Mouse (Mus musculus): Measurements from ENCODE around the gene Nsg2.
A peak's percentile ranks its signal among the peaks of the same experiment; 100 is the strongest.
"Not testable (repeated sequence)": the region's sequence is repeated elsewhere in the genome, so short reads cannot be mapped to it uniquely, and the experiment has no call there.

Gene Nsg2

DNA sequence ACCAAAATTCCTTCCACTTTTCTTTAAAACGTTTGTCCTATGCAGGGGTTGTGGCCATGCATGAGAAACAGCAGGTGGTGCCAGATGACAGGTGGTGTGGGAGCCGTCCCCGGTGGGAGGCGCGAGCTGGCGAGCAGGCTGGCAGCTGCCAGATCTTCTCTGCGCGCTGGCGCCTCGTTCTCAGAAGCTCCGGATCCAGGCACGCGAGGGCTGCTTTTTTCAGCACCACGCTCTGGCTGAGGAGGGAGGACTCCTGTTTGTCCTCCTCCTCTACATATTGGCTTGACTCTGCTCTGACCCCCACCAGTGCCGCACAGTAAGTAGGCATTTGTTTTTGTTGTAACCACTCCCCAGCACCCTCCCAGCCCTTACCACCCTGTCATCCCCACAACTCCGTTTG lies at the start of gene Nsg2:
TSS of gene Nsg2 (plus strand) at position 183 of the 400 bp plus-strand sequence.
- DNase-seq (ENCODE audit: low spot score): peak; percentile 89

DNA sequence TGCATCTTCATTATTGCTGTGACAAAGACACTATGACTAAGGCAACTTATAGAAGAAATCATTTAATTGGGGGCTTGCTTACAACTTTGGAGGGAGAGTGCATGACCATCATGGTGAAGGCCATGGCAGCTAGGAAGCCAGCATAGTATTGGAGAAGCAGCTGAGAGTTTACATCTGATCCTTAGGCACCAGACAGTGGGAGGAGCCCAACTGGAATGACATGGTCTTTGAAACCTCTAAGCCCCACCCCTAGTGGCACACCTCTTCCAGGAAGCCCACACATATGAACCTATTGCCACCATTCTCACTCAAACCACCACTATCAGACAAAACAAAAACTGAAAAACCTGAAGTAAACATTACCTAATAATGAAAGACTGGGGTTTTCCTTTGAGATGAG lies 40.2 kb upstream of the Nsg2 start:
- DNase-seq (ENCODE audit: low spot score): no peak

DNA sequence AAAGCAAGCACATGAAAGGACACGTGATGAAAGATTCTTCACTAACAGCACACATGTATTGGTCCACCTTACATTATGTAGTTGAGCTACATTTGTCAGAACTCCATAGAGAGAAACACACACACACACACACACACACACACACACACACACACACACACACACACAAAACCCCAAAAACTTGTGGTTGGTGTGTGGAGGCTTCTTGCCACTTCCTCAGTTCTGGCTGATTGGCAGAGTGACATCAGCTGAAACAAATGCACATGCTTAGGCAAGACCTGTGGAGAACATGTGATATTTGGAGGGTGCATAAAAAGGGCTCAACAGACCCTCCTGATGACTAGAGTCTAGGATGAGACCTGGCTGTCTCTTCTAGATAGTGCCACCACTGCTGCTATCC lies 36.3 kb upstream of the Nsg2 start:
- DNase-seq (ENCODE audit: low spot score): no peak

DNA sequence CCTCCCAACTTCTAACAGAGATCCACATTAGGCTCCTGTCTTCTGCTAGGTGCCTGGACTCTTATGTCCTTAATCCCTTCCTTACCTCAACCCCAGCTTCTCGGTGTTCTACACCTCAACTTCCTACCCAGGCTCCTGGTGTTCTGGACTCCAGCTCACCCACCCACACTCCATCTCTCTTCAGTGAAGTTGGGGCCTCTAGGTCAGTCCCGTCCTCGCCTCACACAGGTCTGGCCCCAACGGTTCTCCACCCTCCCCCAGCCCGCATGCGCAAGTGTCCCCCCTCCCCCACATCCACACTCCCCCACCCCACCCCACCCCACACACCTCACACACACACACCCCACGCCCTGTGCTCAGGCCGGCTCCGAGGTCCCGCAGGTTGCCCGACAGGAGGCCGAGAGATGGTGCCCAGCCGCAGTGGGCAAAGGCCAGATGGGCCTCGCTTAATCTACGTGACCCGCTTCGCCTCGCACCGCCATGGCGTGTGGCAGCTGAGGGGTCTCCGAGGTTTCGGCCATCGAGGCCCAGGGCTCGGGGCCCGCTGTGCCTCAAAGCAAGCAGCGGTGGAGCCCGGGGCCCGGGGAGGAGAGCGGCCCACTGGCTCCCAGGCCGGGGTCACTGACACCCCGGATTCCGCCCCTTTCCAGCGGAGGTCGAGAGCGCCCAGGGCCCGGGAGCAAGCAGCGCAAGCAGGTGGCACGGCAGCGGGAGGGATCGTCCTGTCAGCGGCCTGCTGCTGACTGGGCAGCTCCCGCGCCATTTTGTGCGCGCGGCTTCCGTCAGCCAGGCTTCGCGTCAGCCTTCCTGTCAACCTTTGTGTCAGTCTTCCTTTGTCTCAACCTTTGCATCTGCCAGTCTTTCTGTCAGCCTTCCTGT lies 34.8 kb upstream of the Nsg2 start, which contains the start of gene 4930524B15Rik:
TSS of gene 4930524B15Rik (plus strand) at position 337 of the 879 bp plus-strand sequence.
- DNase-seq (ENCODE audit: low spot score): no peak

DNA sequence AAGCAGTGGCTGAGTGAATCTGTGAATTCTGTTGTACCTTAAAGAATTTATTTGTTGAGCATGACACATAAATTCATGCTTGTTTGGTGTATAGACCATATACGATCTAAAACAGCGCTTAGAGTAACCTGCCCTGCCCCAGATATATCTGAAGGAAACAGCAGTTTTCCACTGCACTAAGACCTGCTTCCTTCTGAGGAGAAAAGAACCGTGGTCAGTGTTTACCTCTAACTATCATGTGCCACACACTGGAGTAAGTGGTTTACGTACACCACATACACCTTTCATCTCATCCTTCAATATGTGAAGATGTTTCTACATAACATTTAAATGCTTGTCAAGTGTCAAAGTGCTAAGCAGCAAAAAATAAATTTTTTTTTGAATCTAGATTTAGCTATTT lies 26.1 kb upstream of the Nsg2 start:
- DNase-seq (ENCODE audit: low spot score): no peak

DNA sequence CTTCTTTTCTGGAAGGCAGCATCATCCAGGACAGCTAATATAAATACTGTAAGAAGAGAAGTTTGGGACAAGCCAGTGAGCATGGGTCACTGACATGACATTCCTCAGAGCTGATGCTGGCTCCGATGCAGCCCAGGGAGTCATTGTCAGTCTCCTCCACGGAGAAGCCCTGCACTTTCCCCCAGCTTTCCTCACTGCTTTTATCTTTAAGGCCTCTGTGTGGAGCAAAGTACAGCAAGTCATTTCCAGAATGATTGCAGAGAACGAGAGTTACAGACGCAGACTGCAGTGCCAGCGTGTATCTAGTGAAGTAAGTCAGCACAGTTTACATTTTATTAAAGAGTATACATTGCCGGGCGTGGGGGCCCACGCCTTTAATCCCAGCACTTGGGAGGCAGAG lies 25.4 kb upstream of the Nsg2 start:
- DNase-seq (ENCODE audit: low spot score): no peak

DNA sequence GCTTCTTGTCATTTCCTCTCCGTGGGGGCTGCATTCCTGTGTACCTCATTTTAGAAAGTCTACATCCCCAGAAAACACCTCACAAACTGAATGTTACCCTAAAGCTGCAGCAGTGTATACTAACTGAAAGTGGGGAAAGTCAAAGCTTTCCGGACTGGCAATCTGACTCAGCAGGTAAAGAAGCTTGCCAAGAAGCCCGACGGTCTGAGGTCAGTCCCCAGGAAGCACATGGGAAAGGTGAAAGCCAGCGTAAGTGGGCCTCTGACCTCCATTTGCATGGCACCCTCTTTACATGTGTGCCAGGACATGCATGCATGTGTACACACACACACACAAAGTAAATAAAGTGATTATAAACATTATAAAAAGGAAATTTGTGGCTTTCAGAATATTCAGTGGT lies 24.6 kb upstream of the Nsg2 start:
- no peak for DNase-seq (ENCODE audit: low spot score)

DNA sequence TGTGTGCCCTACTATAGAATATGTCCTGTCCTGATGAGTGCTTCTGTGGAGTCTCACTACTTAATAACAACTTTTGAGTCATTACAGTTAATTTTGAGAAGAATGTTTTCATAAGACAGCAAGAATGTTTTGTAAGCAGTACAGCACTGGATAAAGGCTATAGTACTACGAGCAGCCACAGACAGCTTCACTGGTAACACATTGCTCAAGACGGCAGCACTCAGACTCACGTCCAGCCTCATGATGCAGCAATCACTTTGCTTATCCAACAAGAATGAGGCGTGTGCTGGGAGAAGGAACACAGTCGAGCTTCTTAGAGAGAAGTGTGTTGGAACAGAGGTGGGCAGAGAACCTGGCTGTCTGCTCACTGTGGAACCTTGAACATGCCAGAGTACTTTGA lies 24.1 kb upstream of the Nsg2 start:
- DNase-seq (ENCODE audit: low spot score): no peak

DNA sequence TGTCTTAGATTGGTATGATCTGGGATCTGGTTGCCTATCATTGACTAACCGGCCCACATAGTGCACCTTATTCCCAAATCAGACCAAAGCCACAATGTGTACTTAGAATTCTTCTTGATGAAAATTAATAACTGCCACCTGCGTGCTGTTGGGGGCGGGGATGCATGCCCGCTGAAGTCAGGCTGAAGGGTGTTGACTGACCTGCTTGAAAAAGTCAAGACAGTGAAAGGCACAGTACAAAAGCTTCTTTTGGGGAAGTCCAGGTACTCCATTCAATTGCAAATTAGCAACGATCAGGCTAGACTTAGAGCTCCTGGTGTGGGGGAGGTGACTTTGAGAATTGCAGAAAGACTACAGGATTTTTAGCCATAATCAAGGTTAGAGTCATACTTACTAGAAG lies 20.2 kb upstream of the Nsg2 start:
- DNase-seq (ENCODE audit: low spot score): not testable (repeated sequence)

DNA sequence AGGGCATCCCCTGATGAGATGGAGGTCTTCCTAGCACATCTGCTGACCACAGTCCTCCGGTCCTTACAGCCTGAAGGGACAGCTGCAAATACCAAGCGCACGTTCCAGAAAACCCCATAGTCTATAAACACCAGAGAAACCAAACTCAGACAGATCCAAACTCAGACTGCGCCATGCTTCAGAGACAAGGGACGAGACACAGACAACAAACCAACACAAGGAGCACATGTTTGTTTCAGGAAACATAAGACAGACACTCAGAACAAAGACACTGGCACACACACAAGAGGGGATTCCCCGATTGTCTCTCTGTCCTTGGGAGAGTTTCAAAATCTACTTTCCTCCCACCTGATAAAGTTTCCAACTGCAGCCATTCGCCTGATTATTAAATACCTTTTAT lies 18.4 kb upstream of the Nsg2 start:
- DNase-seq (ENCODE audit: low spot score): no peak

DNA sequence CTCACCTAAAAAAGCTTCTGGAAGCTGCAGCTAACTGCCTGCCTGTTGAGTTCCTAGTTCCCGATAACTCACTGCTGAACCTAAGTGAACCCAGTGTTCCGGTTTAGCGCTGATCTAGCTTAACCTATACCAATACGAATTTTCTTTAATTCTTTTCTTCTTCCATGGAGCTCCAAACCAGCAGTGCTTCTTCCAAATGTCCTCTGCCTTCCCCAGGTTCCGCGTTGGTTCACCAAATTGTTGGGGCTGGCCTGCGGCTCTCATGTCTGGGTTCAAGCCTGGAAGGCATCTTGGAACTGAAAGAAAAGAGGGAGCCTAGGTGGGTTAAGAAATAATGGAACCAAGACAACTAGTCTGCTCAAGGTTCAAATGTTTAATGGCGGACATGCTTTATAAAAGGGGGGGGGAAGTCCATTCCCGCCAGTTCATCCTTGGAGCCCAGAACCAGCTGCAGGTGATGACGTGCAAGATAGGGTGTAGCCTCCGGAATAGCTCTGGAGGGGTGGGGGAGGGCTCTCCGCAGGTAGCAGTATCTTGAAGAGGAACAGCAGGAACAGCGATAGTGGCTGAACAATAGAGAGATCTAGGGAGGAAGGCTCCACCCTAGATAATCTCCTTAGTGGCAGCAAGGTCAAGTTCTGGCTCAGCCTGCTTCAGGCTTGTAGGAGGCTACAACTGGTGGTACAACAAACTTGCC lies 17.9 kb upstream of the Nsg2 start:
- DNase-seq (ENCODE audit: low spot score): not testable (repeated sequence)

DNA sequence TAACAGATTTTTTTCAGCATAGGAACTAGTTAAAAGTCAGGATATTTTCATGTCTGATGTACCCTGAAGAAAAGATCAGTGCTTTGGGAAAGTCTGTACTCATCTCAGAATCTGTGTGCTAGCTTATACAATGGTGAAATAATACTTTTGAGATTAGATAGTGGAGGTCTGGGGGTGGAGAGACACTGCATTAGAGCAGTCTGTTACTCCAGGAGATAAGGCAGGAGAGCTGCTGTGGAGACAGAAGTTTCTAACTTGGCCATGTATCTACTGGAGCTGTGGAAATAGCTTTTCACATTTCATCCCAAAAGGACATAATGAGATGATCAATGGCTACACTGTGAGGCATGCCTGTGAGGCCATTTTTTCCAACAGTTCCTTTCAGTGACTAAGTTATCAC lies 17.0 kb upstream of the Nsg2 start:
- DNase-seq (ENCODE audit: low spot score): no peak

DNA sequence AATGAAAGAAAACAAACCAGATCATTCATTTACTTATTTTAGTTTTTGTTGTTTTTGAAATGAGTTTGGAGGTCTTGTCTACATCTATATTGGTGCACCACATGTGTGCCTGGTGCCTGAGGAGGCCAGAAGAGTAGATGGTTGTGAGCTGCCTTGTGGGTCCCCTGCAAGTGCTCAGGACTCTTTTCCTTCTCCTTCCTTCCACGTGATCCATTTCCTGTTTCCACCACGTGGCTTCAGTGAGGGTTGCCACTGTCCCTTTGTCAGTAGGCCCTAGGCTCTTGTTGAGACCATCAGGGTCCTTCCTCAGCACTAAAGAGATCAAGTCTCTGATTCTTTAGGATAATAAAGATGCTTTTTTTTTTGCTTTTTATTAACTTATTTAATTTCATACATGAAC lies 15.5 kb upstream of the Nsg2 start:
- no peak for DNase-seq (ENCODE audit: low spot score)

DNA sequence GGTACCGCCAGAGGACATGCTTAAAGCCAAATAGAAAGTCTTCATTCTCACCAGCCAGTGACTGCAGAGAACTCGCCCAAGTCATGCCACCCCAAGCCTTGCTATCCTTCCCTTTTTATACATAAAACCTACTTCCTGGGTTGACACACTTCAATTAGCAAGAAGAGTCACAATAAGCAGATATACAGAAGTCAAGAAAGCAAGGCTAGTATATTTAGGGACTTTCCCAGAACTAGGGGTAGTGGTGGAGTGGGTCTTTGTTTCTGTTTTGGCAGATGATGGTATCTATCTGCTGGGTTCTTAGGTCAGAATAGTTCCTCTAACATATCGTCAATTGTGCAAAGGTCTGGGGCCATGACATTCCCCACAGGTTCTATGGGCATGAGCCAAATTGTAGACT lies 7.7 kb upstream of the Nsg2 start:
- DNase-seq (ENCODE audit: low spot score): no peak

DNA sequence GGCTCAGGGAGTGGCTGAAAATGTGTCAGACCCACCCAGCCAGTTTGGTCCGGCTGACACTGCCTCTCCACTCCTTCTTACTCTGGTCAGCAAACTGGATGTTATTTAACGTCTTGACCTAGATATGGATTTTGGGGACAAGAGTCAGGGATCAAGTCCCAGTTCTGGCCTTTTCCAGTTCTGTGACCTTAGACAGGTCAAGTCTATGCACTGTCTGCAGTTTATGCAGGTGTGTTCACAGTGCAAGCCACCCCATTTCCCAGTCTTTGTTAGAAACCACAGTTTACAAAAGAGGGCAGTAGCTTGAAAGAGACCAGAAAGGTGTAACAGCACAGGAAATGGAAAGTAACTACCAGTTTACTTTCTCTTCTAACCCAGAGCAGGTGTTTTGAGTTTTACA lies 547 bp upstream of the Nsg2 start:
- DNase-seq (ENCODE audit: low spot score): no peak

DNA sequence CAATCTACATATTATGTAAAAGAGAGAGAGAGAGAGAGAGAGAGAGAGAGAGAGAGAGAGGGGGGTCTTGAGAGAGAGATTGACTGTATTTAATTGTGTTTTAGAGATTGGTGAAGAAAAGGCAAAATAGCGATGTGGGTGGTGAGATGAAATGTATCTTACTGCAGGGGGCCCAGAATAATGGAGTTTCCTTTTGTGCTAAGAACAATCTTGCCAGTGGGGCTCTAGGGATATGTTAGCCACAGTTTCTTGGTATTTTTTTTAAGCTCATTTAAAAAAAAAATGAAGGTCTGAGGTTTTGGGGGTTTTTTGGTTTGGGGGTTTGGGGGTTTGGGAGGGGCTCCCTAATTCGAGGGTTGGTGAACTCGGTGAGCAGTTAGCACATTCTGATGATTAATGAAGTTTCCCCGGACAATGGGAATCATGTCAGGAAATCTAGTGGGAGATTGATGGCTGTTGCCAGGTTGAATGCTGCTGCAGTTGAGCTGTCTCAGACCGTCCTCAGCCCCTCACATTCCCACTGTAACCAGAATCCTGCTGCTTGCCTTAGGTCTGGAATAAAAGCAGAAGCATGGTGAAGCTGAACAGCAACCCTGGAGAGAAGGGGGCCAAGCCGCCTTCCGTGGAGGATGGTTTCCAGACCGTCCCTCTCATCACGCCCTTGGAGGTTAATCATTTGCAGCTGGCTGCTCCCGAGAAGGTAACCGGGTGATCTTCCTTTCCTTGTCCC lies 1.1 kb downstream of the Nsg2 start:
- no peak for DNase-seq (ENCODE audit: low spot score)

DNA sequence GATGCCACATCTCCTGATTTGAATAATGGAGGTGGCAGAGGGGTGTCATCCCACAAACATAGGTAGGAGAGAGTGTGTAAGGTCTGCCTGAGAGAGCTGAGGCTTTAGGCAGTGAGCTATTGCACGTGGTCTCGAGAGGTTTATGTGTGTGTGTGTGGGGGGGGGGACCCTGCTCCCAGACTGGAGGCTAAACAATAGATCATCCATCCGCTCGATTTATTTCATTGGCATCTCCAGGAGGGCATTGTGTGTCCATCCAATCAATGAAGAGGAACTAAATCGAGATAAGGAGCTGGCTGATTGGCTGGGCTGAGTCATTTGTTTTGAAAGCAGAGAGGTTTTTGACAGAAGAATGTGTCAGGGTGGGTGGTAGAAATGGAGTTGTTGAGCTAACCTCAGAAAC lies 2.4 kb downstream of the Nsg2 start:
- DNase-seq (ENCODE audit: low spot score): no peak

DNA sequence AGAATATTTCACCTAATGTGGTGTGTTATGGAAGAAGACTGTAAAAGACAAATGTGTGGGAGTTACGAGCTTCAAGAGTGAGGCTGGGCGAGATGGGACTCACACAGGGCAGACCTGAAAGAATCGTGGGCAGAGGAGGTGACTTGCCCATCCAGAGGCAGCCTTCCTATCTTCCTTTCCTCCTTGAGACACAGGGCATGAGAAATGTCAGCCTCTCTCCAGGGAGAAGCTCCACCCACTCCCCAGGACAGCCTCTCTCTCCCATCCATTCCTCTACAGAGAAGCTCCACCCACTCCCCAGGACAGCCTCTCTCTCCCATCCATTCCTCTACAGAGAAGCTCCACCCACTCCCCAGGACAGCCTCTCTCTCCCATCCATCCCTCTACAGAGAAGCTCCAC lies 7.8 kb downstream of the Nsg2 start:
- DNase-seq (ENCODE audit: low spot score): not testable (repeated sequence)

DNA sequence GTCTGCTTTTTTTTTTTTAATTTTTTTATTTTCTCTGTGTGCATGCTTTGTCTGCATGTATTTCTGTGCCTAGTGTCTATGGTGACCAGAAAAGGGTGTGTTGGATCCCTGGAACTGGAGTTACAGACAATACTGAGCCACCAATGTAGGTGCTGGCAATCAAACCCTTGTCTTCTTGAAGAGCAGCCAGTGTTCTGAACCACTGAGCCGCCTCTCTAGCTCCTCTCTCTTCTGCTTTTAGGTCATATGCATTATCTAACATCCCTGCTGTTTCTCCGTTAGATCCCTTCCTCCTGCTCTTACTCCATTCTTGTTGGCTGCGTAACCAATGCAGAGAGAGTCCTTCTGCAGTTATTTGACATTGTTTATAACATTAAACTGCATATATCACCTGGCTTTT lies 8.6 kb downstream of the Nsg2 start:
- no peak for DNase-seq (ENCODE audit: low spot score)

DNA sequence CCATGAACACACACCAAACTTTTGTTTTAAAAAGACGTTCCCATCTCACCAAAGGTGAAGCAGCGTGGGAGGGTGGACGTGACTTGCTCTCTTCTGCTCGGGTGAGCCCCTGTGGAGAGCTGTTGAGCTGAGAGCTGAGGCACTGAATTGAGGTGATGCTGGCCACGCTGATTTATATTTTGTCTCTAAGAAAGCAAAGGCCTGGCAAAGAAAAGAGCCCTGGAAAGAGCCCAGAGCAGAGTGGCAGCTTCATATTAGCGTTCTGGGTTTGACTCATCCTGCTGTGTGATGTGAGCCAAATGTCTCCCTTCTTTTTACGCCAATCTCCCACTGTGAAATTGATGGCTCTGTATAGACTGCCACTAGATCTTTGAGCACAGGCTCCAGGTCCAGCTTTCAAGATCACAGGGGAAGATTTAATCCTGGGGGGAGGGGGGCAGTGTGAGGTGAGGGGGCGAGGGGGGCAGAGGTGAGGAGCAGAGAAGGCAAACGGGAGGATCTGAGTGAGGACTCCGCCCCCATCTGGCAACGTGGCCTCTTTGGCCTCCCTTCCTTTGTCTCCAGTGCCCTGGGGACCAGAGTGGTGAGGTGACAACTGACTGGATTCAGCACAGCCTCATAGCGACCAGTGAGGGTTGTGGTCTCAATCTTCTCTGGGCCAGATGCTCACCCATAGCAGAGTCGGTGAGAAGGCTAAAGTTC lies 9.8 kb downstream of the Nsg2 start:
- peak; percentile 49 for DNase-seq (ENCODE audit: low spot score)

DNA sequence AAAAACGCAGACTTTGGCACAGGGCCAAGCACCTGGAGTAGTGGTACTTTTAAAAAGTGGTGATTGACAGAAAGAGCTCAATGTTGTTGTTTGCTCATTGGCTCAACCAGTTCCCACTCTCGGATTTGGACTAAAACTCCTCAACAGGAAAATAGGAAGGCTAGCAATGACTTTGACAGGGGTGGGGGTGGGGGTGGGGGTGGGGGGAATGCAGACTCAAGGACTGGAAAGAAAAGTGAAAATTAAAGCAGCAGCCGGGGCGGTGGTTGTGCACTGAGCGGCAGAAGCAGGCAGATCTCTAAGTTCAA lies 10.4 kb downstream of the Nsg2 start:
- no peak for DNase-seq (ENCODE audit: low spot score)

DNA sequence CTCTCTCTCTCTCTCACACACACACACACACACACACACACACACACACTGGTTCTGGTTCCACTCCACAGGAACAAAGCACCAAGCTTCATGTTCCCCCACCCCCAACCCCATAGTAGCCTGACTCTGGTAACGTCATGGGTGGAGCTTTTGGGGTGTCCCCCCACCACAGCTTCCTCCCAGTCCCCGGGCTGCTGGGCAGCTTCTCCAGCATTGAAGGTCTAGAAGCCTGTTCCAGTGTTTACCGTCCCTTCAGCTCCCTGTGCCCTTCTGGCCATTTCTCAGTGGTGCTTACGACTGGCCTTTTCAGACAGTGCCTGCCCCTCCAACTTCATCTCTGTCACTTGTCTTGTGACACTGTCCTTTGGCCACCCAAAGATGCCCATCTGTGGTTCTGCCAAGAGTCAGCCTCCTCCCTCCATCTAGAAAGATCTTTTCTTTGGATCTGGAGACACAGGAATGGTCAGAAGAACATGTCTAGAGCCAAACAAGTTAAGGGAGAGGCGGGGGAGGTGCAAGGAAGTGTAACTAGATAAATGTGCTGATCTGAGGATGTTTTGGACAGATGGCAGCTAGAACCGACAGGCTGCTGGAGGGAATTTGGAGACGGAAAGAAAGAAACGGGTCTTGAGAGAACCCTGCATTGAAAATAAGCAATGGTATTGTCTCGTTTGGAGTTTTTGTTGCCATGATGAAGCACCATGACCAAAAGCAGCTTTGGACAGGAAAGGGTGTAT lies 11.8 kb downstream of the Nsg2 start:
- DNase-seq (ENCODE audit: low spot score): no peak

All from layer of hippocampus, adult 11-12 months (tissue).